Mouse (Mus musculus) stomach, postnatal 0 days (tissue): ENCODE data around the gene Actg1. TPM values are rescaled to one million over a fixed set of nuclear protein-coding genes. Genes with fewer than 3 reads are reported as not detected.

Experiments
- ATAC-seq: fragments of 200-750 bp; cut with Nextera tagmentation; 2 replicates; pipeline ENCODE4 v1.8.0; 2017; ENCODE audit not compliant: low FRiP score, low TSS enrichment
- DNase-seq: peaks from one replicate; pipeline ENCODE4 v3.0.0-alpha.2; 2016; ENCODE audit warnings: low spot score
- H3K27ac ChIP-seq: fragments of 300-500 bp; sonication (generic); replicated peaks from 2 replicates; pipeline ENCODE4 v1.5.1; 2014; ENCODE audit warnings: mild to moderate bottlenecking, control low read depth
- H3K27me3 ChIP-seq: fragments of 300-500 bp; sonication (generic); 2 replicates; pipeline ENCODE4 v1.6.1; 2014; ENCODE audit warnings: low read length; ENCODE audit not compliant: control insufficient read depth, insufficient read depth
- H3K36me3 ChIP-seq: fragments of 300-500 bp; sonication (generic); 2 replicates; pipeline ENCODE4 v1.6.1; 2014; ENCODE audit warnings: low read length, mixed read lengths; ENCODE audit not compliant: control insufficient read depth, insufficient read depth
- H3K4me1 ChIP-seq: fragments of 300-500 bp; sonication (generic); replicated peaks from 2 replicates; pipeline ENCODE4 v1.6.1; 2014; ENCODE audit warnings: antibody characterized with exemption; ENCODE audit not compliant: control insufficient read depth, insufficient read depth
- H3K4me2 ChIP-seq: fragments of 300-500 bp; sonication (generic); replicated peaks from 2 replicates; pipeline ENCODE4 v1.6.1; 2014; ENCODE audit warnings: low read depth, mild to moderate bottlenecking, control low read depth, moderate library complexity
- H3K4me3 ChIP-seq: fragments of 300-500 bp; sonication (generic); 2 replicates; pipeline ENCODE4 v1.5.1; 2014; ENCODE audit warnings: low read depth, low read length, control low read depth
- H3K9ac ChIP-seq: fragments of 300-500 bp; sonication (generic); 2 replicates; pipeline ENCODE4 v1.6.1; 2014; ENCODE audit warnings: mild to moderate bottlenecking, low read length, control low read depth, mixed read lengths
- H3K9me3 ChIP-seq: fragments of 300-500 bp; sonication (generic); 2 replicates; pipeline ENCODE4 v1.6.1; 2016; ENCODE audit warnings: low read length; ENCODE audit not compliant: control insufficient read depth
- CTCF ChIP-seq: IDR thresholded peaks from 2 replicates; pipeline ENCODE4 v1.5.1; 2016; ENCODE audit warnings: antibody characterized with exemption, low read depth, mild to moderate bottlenecking, moderate library complexity
- EP300 ChIP-seq: optimal IDR thresholded peaks from 2 replicates; pipeline ENCODE3; 2016; ENCODE audit warnings: antibody characterized with exemption
- WGBS: fragments of 180-500 bp; shearing (Covaris S2); extraction: QIAGEN DNeasy Blood & Tissue Kit; methylation state at CpG from one replicate; pipeline ENCODE4 v1.1.7; 2014; 5-methylcytosine and 5-hydroxymethylcytosine counted together
- polyA plus RNA-seq: library from polyadenylated mRNA; unstranded; fragments of >200 nt; fragmentation: Nextera tagmentation; extraction: Ambion mirVana; gene quantifications from 2 replicates; pipeline ENCODE4 v1.2.1, GENCODE M21; 2015

Actg1 gene
- polyA plus RNA-seq, 1 experiment from 2014 or later, result 2,268 TPM

- peaks cover 9% of the 10 kb centered on the region; the same call in 1 of the 2 replicates for H3K4me1 ChIP-seq
- no peak for ATAC-seq
- no peak overlapping the region for H3K4me2 ChIP-seq
- no peak overlapping the region for H3K4me3 ChIP-seq
- no peaks in the 10 kb centered on the region for H3K36me3 ChIP-seq
- no peak overlapping the region for H3K27ac ChIP-seq
- no peak overlapping the region for H3K9ac ChIP-seq
- WGBS, result 80% methylated on average over 6 of the region's 6 CpGs
- no peaks in the 10 kb centered on the region for H3K27me3 ChIP-seq
- no peaks in the 10 kb centered on the region for H3K9me3 ChIP-seq
- no peak for DNase-seq
- TF ChIP-seq EP300 (no peak), CTCF (no peak)
Observed at GRCm38 (mm10) chr11:120359391-120359790, 11.0 kb upstream of the Actg1 start.

- DNase-seq, result peak; percentile 91
- H3K27me3 ChIP-seq, result no peaks in the 10 kb centered on the region
- 0 out of 2 replicates have a peak overlapping the region, but pooled peaks have one; percentile 8 for H3K9ac ChIP-seq
- H3K4me1 ChIP-seq, result peaks cover 17% of the 10 kb centered on the region
- no peak overlapping the region for H3K4me2 ChIP-seq
- peak overlapping the region; percentile 81 for H3K27ac ChIP-seq
- H3K4me3 ChIP-seq, result no peak overlapping the region
- WGBS, result 6% methylated on average over 10 of the region's 10 CpGs
- TF ChIP-seq CTCF (no peak), EP300 (no peak)
- ATAC-seq, result peak; percentile 28
- no peaks in the 10 kb centered on the region for H3K36me3 ChIP-seq
- H3K9me3 ChIP-seq, result no peaks in the 10 kb centered on the region
Observed at GRCm38 (mm10) chr11:120357791-120358401, 9.6 kb upstream of the Actg1 start.

DNA sequence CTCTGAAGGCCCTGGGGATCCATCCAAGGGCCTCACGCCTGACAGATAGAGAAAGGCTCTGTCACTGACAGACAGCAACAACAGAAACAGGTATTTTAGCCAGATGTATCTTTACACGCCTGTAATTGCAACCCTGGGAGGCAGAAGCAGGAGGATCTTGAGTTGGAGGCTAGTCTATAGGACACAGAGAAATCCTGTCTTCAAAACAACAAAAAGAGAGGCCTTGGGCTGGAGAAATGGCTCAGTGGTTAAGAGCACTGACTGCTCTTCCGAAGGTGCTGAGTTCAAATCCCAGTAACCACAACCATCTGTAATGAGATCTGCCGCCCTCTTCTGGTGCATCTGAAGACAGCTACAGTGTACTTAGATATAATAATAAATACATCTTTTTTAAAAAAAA, 8.6 kb upstream of the Actg1 start:
- H3K9ac ChIP-seq, result no peak overlapping the region
- TF ChIP-seq CTCF, result no peak
- no peak for TF ChIP-seq EP300
- H3K4me2 ChIP-seq, result no peak overlapping the region
- ATAC-seq (no peak), DNase-seq (no peak)
- no peak overlapping the region for H3K4me3 ChIP-seq
- H3K4me1 ChIP-seq, result peaks cover 20% of the 10 kb centered on the region
- no peak overlapping the region for H3K27ac ChIP-seq
- no peaks in the 10 kb centered on the region for H3K27me3 ChIP-seq
- H3K36me3 ChIP-seq, result no peaks in the 10 kb centered on the region
- H3K9me3 ChIP-seq, result no peaks in the 10 kb centered on the region
- 92% methylated on average over 4 of the region's 4 CpGs for WGBS

GRCm38 (mm10) chr11:120356319-120356840, 8.0 kb upstream of the Actg1 start:
- DNase-seq (no peak), ATAC-seq (no peak)
- Histone ChIP-seq H3K27me3 (no peaks in the 10 kb centered on the region), H3K4me3 (no peak overlapping the region), H3K4me1 (peaks cover 20% of the 10 kb centered on the region), H3K9me3 (no peaks in the 10 kb centered on the region), H3K4me2 (no peak overlapping the region), H3K27ac (no peak overlapping the region), H3K9ac (no peak overlapping the region), H3K36me3 (no peaks in the 10 kb centered on the region)
- peak; percentile 57 for TF ChIP-seq CTCF
- TF ChIP-seq EP300, result no peak
- WGBS, result 77% methylated on average over 15 of the region's 15 CpGs

DNA sequence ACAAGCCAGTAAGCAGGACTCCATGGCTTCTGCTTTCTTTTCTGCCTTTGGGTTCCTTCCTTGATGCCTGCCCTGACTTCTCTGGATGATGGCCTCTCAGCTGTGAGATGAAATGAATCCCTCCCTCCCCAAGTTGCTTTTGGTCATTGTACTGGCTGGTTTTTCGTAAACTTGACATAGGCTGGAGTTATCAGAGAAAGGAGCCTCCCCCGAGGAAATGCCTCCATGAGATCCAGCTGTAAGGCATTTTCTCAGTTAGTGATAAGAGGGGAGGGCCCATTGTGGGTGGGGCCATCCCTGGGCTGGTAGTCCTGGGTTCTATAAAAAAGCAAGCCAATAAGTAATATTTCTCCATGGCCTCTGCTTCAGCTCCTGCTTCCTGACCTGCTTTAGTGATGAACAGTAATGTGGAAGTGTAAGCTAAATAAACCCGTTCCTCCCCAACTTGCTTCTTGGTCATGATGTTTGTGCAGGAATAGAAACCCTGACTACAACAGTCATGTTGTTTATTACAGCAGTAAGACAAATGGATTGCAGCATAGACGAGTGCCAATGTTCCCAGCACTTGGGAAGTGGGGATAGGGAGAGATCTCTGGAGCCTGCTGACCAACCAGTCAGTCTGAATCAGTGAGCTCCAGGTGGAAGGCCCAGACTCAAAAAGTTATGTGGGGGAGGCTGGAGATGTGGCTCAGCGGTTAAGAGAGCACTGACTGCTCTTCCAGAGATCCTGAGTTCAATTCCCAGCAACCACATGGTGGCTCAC, 7.1 kb upstream of the Actg1 start:
- Histone ChIP-seq H3K9ac (no peak overlapping the region), H3K27ac (peak overlapping the region; percentile 100), H3K4me2 (no peak overlapping the region), H3K36me3 (no peaks in the 10 kb centered on the region), H3K9me3 (no peaks in the 10 kb centered on the region), H3K4me1 (peaks cover 20% of the 10 kb centered on the region), H3K4me3 (no peak overlapping the region), H3K27me3 (no peaks in the 10 kb centered on the region)
- DNase-seq (no peak), ATAC-seq (no peak)
- TF ChIP-seq CTCF, result no peak
- TF ChIP-seq EP300, result no peak
- WGBS, result 34% methylated on average over 5 of the region's 5 CpGs
